Mouse (Mus musculus) layer of hippocampus, adult 6 months (tissue): ENCODE results near the gene Gpalpp1. TPM values are rescaled to one million over a fixed set of nuclear protein-coding genes. Genes with fewer than 3 reads are reported as not detected.

Source experiments
- long read RNA-seq, 2 experiments: library from polyadenylated mRNA; unstranded; transcript quantifications; one replicate each; pipeline ENCODE4 v2.0.0; 2019 to 2020
- polyA plus RNA-seq: library from polyadenylated mRNA; unstranded; fragments of <200 nt; fragmentation: Nextera tagmentation; gene quantifications from 2 replicates; pipeline ENCODE4 v1.2.3, GENCODE M21; 2021

The Gpalpp1 gene
- polyA plus RNA-seq = 5.6 and 7.8 TPM in 2 replicates
- long read RNA-seq, experiment 1, full-length matches to known transcripts = 5 of 20 reads
- long read RNA-seq, experiment 1, partial matches to known transcripts = 8 of 20 reads
- long read RNA-seq, experiment 1, other reads (novel, unspliced or antisense) = 7 of 20 reads
- long read RNA-seq, experiment 2, full-length matches to known transcripts = 46 of 60 reads
- long read RNA-seq, experiment 2, partial matches to known transcripts = 0 of 60 reads
- long read RNA-seq, experiment 2, other reads (novel, unspliced or antisense) = 14 of 60 reads

GRCm38 (mm10) chr14:76110396-76111221 lies at the start of gene Gpalpp1, which contains the start of gene Nufip1:
Gpalpp1 (minus strand) TSS chr14:76110760.
Nufip1 (plus strand) TSS chr14:76110891.

Other genes starting within 250 kb of the Gpalpp1 start
- 18.5 and 21.9 TPM in 2 replicates for gene Kctd4, start 155.8 kb downstream of the Gpalpp1 start, polyA plus RNA-seq
- 23.4 and 25.2 TPM in 2 replicates for gene Gtf2f2, start 99.9 kb downstream of the Gpalpp1 start, polyA plus RNA-seq
- gene Nufip1, start 131 bp upstream of the Gpalpp1 start, polyA plus RNA-seq = 5.5 and 5.8 TPM in 2 replicates